Mouse (Mus musculus): Measurements from ENCODE around the gene Kif6. TPM values are rescaled to one million over a fixed set of nuclear protein-coding genes. Genes with fewer than 3 reads are reported as not detected.

Kif6 gene
- polyA plus RNA-seq, 1 experiment, result not detected

DNA sequence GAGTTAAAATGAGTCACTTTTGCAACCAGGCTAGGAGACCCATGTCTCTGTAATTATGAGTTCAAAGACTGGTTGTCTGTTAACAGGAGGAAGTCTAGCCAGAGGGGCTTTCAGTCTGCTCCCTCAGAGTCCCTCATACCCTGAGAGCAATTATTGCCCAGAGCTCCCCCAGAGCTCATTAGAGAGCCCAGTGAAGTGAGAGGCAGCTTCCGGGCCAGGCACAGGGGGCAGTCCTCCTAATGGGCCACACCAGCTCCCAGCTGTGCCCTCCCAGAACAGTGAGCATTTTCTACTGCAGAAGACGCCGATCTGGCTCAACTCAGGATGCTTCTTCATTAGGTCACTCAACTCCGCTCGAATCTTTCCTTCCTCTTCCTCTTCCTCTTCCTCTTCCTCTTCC, 201.8 kb downstream of the Kif6 start:
- H3K27me3 ChIP-seq (replicated peaks), result no peaks in the 10 kb centered on the region

DNA sequence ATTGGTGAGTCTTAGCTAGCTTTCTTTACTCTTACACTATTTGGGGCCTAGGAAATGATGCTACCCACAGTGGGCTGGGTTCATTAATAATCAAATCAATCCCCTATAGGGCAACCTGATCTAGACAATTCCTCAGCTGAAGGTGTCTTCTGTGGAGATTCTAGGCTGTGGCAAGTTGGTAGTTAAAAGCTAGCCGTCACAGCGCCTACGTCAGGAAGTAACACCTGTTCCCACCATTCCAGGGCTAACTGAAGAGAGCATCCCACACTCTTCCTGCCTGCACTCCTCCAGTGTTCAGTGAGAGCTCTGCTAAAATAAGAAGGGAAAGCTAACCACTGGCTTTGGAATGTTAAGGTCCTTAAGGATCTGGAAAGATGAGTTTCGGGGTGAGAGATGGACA, 205.3 kb downstream of the Kif6 start:
- H3K4me1 ChIP-seq, result no peaks in the 10 kb centered on the region
- no peak overlapping the region for H3K4me3 ChIP-seq (replicated peaks)
- H3K9me3 ChIP-seq, result peaks cover 21% of the 10 kb centered on the region
- no peaks in the 10 kb centered on the region for H3K27me3 ChIP-seq (replicated peaks)
- no peak for TF ChIP-seq FLI1 (IDR thresholded peaks at IDR 0.05; ENCODE audit: low read length)
- no peak for TF ChIP-seq GATA1 (IDR thresholded peaks at IDR 0.05; ENCODE audit: borderline replicate concordance, low read length)
- H3K36me3 ChIP-seq (replicated peaks; ENCODE audit: low read length), result no peaks in the 10 kb centered on the region

More for the DNA sequence above, 201.8 kb downstream of the Kif6 start:
- Histone ChIP-seq H3K9me3 (peaks cover 21% of the 10 kb centered on the region), H3K4me1 (no peaks in the 10 kb centered on the region), H3K36me3 (replicated peaks; ENCODE audit: low read length) (no peaks in the 10 kb centered on the region), H3K4me3 (replicated peaks) (no peak overlapping the region)
- TF ChIP-seq GATA1 (IDR thresholded peaks at IDR 0.05; ENCODE audit: borderline replicate concordance, low read length), result no peak
- TF ChIP-seq FLI1 (IDR thresholded peaks at IDR 0.05; ENCODE audit: low read length), result no peak

DNA sequence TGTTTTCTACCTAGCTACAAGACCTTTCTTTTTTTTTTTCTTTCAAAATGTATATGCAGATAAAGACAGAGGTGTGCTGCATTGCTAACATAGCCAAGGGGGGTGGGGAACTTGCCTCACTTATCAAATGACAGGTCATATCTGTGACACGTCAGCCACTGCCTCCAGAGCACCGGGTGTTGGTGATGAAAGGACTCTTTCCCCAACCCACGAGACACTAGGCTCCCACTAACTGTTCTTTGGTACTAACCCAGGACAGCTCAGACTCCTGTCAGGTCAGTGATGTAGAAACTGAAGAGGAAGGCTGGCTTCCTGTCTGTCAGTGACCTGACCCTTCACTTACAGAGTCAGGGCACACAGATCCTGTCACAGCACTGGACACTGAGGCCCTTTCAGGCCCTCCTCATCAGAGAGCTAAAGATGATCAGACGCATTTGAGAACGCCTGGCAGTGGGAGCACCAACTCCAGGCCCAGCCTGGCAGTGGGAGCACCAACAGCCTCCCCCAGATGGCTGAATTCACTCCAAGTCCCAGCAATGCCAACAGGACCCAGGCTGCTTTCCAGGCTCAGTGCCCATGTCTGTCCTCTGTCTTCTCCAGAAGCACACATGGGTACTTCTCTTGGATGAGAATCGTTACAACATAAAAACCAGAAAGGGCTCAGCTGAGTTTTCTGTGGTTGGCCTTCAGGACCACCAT, 209.4 kb downstream of the Kif6 start:
- peaks cover 21% of the 10 kb centered on the region for H3K9me3 ChIP-seq
- H3K36me3 ChIP-seq (replicated peaks; ENCODE audit: low read length), result no peaks in the 10 kb centered on the region
- no peaks in the 10 kb centered on the region for H3K27me3 ChIP-seq (replicated peaks)
- no peaks in the 10 kb centered on the region for H3K4me1 ChIP-seq
- H3K4me3 ChIP-seq (replicated peaks), result no peak overlapping the region
- TF ChIP-seq GATA1 (IDR thresholded peaks at IDR 0.05; ENCODE audit: borderline replicate concordance, low read length) (no peak), FLI1 (IDR thresholded peaks at IDR 0.05; ENCODE audit: low read length) (no peak)

DNA sequence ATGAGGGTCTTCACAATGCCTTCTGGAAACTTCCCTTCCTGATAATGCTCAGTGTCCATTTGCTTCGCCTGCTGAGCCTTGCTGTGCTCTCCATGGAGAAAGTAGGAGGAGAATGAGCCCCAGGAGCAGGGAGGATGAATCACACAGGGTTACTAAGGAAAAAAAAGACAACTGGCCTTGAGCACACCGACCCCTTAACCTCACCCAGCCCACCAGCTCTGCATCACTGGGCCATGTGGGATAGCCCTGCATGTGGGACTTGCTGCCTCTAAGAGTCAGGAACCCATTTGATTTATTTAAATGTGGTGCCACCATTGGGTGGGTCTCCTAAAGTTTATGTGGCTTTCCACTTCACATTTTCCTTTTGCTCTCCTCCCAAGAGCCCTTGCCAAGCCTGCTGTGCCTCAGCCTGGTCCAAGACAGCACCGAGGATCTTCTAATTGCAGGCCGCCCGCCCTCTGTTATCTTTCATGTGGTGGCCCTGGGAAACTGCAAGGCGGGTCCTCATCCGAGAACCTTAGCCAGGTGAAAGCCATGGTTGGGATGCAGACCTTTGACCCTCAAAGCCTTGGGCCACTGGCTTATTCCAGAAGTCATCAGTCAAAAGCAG, 210.0 kb downstream of the Kif6 start:
- no peaks in the 10 kb centered on the region for H3K27me3 ChIP-seq (replicated peaks)
- no peaks in the 10 kb centered on the region for H3K4me1 ChIP-seq
- TF ChIP-seq FLI1 (IDR thresholded peaks at IDR 0.05; ENCODE audit: low read length) (no peak), GATA1 (IDR thresholded peaks at IDR 0.05; ENCODE audit: borderline replicate concordance, low read length) (no peak)
- H3K4me3 ChIP-seq (replicated peaks), result no peak overlapping the region
- H3K9me3 ChIP-seq, result peaks cover 23% of the 10 kb centered on the region
- H3K36me3 ChIP-seq (replicated peaks; ENCODE audit: low read length), result no peaks in the 10 kb centered on the region

DNA sequence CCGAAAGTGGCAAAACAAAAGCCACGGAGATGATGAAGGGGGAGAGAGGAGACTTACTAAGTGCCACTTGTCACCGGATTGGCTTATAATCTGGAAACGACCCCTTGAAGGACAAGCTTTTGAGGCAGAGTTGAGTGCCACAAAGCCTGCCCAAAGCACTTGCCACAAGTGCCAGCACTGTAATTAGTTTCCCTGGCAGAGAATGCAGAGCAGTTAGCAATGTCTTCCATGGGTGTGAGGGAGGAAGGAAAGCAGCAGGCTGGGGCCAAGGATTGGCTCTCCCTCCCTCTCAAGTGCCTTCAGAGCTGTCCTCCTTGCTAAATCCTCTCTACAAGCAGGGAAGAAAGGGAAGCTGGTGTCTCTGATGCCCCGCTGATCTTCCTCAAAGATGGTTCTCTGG, 210.9 kb downstream of the Kif6 start:
- TF ChIP-seq FLI1 (IDR thresholded peaks at IDR 0.05; ENCODE audit: low read length), result no peak
- TF ChIP-seq GATA1 (IDR thresholded peaks at IDR 0.05; ENCODE audit: borderline replicate concordance, low read length), result no peak
- Histone ChIP-seq H3K27me3 (replicated peaks) (no peaks in the 10 kb centered on the region), H3K4me1 (no peaks in the 10 kb centered on the region), H3K4me3 (replicated peaks) (no peak overlapping the region), H3K9me3 (peaks cover 31% of the 10 kb centered on the region), H3K36me3 (replicated peaks; ENCODE audit: low read length) (no peaks in the 10 kb centered on the region)

DNA sequence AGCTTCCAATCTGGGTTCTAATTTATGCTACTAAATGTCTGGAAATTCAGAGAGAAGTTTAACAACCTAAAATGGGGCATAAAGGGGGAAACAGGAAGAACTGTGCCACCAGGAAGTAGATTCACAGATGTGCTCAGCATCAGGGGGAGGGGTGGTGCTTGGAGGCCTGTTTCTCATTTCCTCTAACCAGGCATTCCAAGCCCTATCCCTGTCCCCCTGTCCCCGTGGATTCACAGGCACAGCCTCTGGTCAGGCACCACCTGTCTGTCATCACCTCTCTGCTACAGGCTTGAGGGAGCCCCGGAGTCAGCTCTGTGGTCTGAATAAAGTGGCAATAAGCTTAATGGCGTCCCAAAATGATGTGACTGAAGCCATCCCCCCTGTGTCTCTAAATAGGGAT, 216.8 kb downstream of the Kif6 start:
- H3K9me3 ChIP-seq, result peaks cover 31% of the 10 kb centered on the region

DNA sequence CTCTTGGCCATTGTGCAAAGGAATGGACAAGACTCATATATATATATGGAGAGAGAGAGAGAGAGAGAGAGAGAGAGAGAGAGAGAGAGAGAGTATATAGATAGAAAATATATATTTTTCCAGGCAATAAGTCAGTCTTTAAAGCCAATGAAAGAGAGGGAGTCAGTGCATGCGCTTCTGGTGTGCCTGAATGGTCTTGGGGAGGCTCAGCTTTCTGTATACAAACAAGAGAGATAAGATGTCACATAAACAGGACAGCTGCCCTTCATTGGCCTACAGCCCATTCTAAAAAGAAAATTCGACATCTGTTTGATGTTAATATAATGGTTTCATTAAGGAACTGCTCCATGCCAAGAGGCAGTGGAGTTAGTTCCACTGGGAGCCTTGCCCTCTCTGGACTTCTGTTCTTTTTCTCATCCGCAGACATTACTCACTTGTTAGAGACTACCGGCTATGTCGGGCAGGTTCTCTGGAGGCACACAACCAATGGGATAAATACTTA, 219.2 kb downstream of the Kif6 start:
- H3K9me3 ChIP-seq, result peaks cover 29% of the 10 kb centered on the region
- TF ChIP-seq FLI1 (IDR thresholded peaks at IDR 0.05; ENCODE audit: low read length), result no peak
- no peak for TF ChIP-seq GATA1 (IDR thresholded peaks at IDR 0.05; ENCODE audit: borderline replicate concordance, low read length)
- H3K27me3 ChIP-seq (replicated peaks), result no peaks in the 10 kb centered on the region
- H3K36me3 ChIP-seq (replicated peaks; ENCODE audit: low read length), result no peaks in the 10 kb centered on the region
- H3K4me3 ChIP-seq (replicated peaks), result no peak overlapping the region
- no peaks in the 10 kb centered on the region for H3K4me1 ChIP-seq

More for the DNA sequence above, 216.8 kb downstream of the Kif6 start:
- no peak overlapping the region for H3K4me3 ChIP-seq (replicated peaks)
- H3K36me3 ChIP-seq (replicated peaks; ENCODE audit: low read length), result no peaks in the 10 kb centered on the region
- H3K27me3 ChIP-seq (replicated peaks), result no peaks in the 10 kb centered on the region
- TF ChIP-seq GATA1 (IDR thresholded peaks at IDR 0.05; ENCODE audit: borderline replicate concordance, low read length), result no peak
- no peak for TF ChIP-seq FLI1 (IDR thresholded peaks at IDR 0.05; ENCODE audit: low read length)
- H3K4me1 ChIP-seq, result no peaks in the 10 kb centered on the region

DNA sequence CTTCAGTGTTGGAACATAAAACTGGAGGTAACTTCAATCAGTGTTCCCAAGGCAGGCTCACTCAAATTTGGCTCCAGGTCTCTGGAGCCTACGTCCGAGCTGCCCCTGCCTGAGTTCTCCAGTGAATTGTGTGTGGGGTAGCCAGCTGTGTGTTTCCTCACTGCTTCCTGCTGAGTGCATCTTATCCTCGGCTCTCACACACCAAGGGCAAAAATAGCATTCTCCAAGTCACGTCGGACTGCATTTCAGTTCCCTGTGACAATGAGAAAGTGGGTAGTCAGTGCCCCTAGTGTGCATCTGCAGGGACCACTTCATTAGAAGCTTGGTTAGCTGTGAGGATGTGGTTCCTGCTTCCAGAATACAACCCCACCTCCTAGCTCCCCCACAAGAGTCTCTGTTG, 222.5 kb downstream of the Kif6 start:
- Histone ChIP-seq H3K9me3 (peaks cover 7% of the 10 kb centered on the region; the same call in 1 of the 2 replicates), H3K4me1 (no peaks in the 10 kb centered on the region), H3K27me3 (replicated peaks) (no peaks in the 10 kb centered on the region), H3K36me3 (replicated peaks; ENCODE audit: low read length) (no peaks in the 10 kb centered on the region), H3K4me3 (replicated peaks) (no peak overlapping the region)
- no peak for TF ChIP-seq FLI1 (IDR thresholded peaks at IDR 0.05; ENCODE audit: low read length)
- no peak for TF ChIP-seq GATA1 (IDR thresholded peaks at IDR 0.05; ENCODE audit: borderline replicate concordance, low read length)

DNA sequence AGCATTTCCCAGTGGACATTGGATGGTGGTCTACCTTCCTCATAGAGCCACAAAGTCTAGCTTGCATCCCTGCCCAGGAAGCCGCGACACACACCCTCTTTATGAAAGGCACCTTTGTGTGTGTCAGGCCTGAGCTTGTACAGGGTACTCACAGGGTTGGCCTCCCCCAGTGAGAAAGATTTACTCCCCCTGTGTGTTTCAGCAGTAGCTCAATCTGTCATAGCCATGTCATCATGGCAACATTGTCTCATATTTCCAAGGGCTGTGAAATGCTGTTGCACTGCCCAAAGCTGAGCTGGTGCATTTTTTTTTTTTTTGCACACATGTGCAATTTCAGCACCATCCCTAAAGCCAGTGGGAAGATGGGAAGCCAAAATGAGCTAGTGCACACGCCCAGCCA, 224.3 kb downstream of the Kif6 start:
- H3K27me3 ChIP-seq (replicated peaks), result no peaks in the 10 kb centered on the region
- no peaks in the 10 kb centered on the region for H3K4me1 ChIP-seq
- no peak overlapping the region for H3K4me3 ChIP-seq (replicated peaks)
- TF ChIP-seq GATA1 (IDR thresholded peaks at IDR 0.05; ENCODE audit: borderline replicate concordance, low read length), result no peak
- TF ChIP-seq FLI1 (IDR thresholded peaks at IDR 0.05; ENCODE audit: low read length), result no peak
- H3K36me3 ChIP-seq (replicated peaks; ENCODE audit: low read length), result no peaks in the 10 kb centered on the region
- peaks cover 11% of the 10 kb centered on the region for H3K9me3 ChIP-seq

DNA sequence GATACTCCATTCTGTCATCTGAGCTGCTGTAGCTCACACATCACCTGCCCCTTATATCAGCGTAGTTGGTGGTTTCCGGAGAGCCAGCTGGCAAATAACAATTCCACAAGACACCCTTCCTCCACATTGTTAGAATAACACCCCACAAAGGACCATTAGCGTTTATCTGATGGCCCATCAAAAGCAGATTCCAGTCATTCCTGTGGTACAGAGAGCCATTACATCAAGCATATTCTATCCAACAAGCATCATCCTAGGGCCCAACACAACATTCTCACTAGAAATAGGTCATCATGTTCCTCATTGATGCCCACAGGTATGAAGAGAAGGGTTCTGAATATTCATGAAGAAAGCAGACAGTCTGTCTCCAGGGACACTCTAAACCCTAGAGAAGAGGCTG, 236.3 kb downstream of the Kif6 start:
- Histone ChIP-seq H3K36me3 (replicated peaks; ENCODE audit: low read length) (no peaks in the 10 kb centered on the region), H3K4me3 (replicated peaks) (no peak overlapping the region), H3K27me3 (replicated peaks) (no peaks in the 10 kb centered on the region), H3K9me3 (peaks cover 19% of the 10 kb centered on the region), H3K4me1 (no peaks in the 10 kb centered on the region)
- TF ChIP-seq GATA1 (IDR thresholded peaks at IDR 0.05; ENCODE audit: borderline replicate concordance, low read length) (no peak), FLI1 (IDR thresholded peaks at IDR 0.05; ENCODE audit: low read length) (no peak)

Data from megakaryocyte, embryonic 14.5 days (primary cell).